Mouse (Mus musculus): ENCODE measurements around the gene Fto.

Gene Fto

GRCm38 (mm10) chr8:91324916-91325315 lies 11.6 kb downstream of the Fto start:
- no peak for DNase-seq

GRCm38 (mm10) chr8:91326018-91326417 lies 12.7 kb downstream of the Fto start:
- no peak for DNase-seq

GRCm38 (mm10) chr8:91326946-91327345 lies 13.6 kb downstream of the Fto start:
- DNase-seq, result no peak

GRCm38 (mm10) chr8:91327471-91328205 lies 14.3 kb downstream of the Fto start:
- no peak for DNase-seq

- no peak for DNase-seq
Observed at GRCm38 (mm10) chr8:91329056-91329455, 15.7 kb downstream of the Fto start.

GRCm38 (mm10) chr8:91329461-91329850 lies 16.1 kb downstream of the Fto start:
- DNase-seq, result no peak

- DNase-seq, result no peak
Observed at GRCm38 (mm10) chr8:91338389-91339154, 25.2 kb downstream of the Fto start.

- no peak for DNase-seq
Observed at GRCm38 (mm10) chr8:91339651-91340050, 26.3 kb downstream of the Fto start.

GRCm38 (mm10) chr8:91340746-91341145 lies 27.4 kb downstream of the Fto start:
- DNase-seq, result no peak

GRCm38 (mm10) chr8:91342196-91342595 lies 28.9 kb downstream of the Fto start:
- no peak for DNase-seq

- DNase-seq, result no peak
Observed at GRCm38 (mm10) chr8:91342798-91343197, 29.5 kb downstream of the Fto start.

- DNase-seq, result no peak
Observed at GRCm38 (mm10) chr8:91344659-91345058, 31.3 kb downstream of the Fto start.

- DNase-seq, result no peak
Observed at GRCm38 (mm10) chr8:91347146-91347545, 33.8 kb downstream of the Fto start.

- DNase-seq, result no peak
Observed at GRCm38 (mm10) chr8:91347595-91347994, 34.3 kb downstream of the Fto start.

GRCm38 (mm10) chr8:91349816-91350215 lies 36.5 kb downstream of the Fto start:
- DNase-seq, result no peak

GRCm38 (mm10) chr8:91350628-91351027 lies 37.3 kb downstream of the Fto start:
- no peak for DNase-seq

- DNase-seq, result no peak
Observed at GRCm38 (mm10) chr8:91352598-91352997, 39.3 kb downstream of the Fto start.

- no peak for DNase-seq
Observed at GRCm38 (mm10) chr8:91353062-91353461, 39.7 kb downstream of the Fto start.

GRCm38 (mm10) chr8:91353907-91354306 lies 40.6 kb downstream of the Fto start:
- DNase-seq, result no peak

GRCm38 (mm10) chr8:91355301-91355905 lies 42.1 kb downstream of the Fto start:
- DNase-seq, result no peak

GRCm38 (mm10) chr8:91355956-91356699 lies 42.8 kb downstream of the Fto start:
- DNase-seq, result no peak

- DNase-seq, result no peak
Observed at GRCm38 (mm10) chr8:91357493-91358014, 44.2 kb downstream of the Fto start.

- DNase-seq, result no peak
Observed at GRCm38 (mm10) chr8:91358016-91358415, 44.7 kb downstream of the Fto start.

Measured in cerebellum, adult 11-12 months (tissue).